Mouse (Mus musculus): ENCODE measurements around the gene Paqr7. TPM values are rescaled to one million over a fixed set of nuclear protein-coding genes. Genes with fewer than 3 reads are reported as not detected.

Paqr7 gene
- polyA plus RNA-seq, 1 experiment from 2014 or later, result 23.3 TPM

GRCm38 (mm10) chr4:134551494-134552316 lies 55.2 kb downstream of the Paqr7 start, which contains the start of gene Selenon:
TSS of gene Selenon (minus strand) at chr4:134552166.
- Histone ChIP-seq H3K4me2 (peak within 1 kb of the TSS; percentile 77), H3K4me3 (peak within 1 kb of the TSS; percentile 80), H3K9me3 (peaks cover 6% of the 10 kb centered on the region), H3K36me3 (peaks cover 38% of the 10 kb centered on the region), H3K9ac (peak within 1 kb of the TSS; percentile 98), H3K27me3 (no peaks in the 10 kb centered on the region), H3K27ac (replicated peaks) (peak within 1 kb of the TSS; percentile 93), H3K4me1 (replicated peaks) (peaks cover 37% of the 10 kb centered on the region)
- ATAC-seq (ENCODE audit: low read depth), result peak; percentile 80
- under 1% methylated on average over 51 of the region's 67 CpGs for WGBS

DNA sequence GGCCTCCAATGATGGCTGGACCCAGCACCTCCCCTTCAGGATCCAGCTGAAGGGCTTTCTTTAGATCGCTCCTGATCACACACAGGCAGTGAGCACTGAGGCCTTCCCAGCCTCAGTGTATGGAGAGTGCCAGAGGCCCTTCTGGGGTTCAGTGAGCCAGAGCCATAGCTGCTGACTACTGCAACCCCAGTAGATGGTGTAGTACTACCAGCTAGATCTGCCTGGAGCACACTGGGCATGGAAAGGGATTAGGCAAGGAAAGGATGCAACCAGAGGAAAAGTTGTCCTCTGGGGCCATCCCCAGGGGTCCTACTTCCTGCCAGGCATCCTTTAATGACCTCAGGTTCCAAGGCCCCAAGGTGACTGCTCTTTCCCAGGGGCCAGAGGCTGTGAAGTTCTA lies 57.1 kb downstream of the Paqr7 start:
- no peak for ATAC-seq (ENCODE audit: low read depth)
- Histone ChIP-seq H3K36me3 (peaks cover 22% of the 10 kb centered on the region), H3K9me3 (peaks cover 6% of the 10 kb centered on the region), H3K4me3 (no peak overlapping the region), H3K4me1 (replicated peaks) (peaks cover 35% of the 10 kb centered on the region), H3K27me3 (no peaks in the 10 kb centered on the region), H3K27ac (replicated peaks) (no peak overlapping the region), H3K4me2 (no peak overlapping the region), H3K9ac (no peak overlapping the region)
- 85% methylated on average over 1 of the region's 1 CpGs for WGBS

DNA sequence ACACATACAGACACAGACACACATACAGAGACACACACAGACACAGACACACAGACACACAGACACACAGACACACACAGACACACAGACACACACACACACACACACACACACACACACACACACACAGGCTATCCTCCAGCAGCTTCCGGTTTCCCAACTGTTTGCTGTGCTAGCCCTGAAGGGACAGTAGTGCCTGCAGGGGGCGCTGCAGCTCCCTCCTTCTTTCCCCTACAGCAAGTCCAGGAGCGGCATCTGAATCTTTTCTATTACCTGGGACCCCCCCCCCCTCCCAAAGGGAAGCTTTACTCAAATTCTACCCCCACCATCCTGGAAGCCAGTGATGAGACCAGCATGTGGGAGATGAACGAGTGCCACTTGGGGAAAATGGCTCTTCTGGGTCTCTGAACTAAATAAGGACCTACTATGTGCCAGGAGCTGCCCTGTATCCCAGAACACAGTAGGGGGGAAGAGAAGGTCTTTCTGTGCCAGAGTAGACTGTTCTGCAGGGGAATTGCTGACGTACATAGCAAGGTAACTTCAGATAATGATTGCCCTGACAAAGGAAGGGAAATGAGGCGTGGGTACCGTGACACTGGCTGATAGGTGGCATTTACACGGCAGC lies 59.6 kb downstream of the Paqr7 start:
- 51% methylated on average over 8 of the region's 8 CpGs for WGBS
- no peaks in the 10 kb centered on the region for H3K27me3 ChIP-seq
- no peak overlapping the region for H3K4me2 ChIP-seq
- H3K36me3 ChIP-seq, result no peaks in the 10 kb centered on the region
- H3K4me3 ChIP-seq, result no peak overlapping the region
- no peaks in the 10 kb centered on the region for H3K9me3 ChIP-seq
- no peak overlapping the region for H3K27ac ChIP-seq (replicated peaks)
- H3K9ac ChIP-seq, result no peak overlapping the region
- H3K4me1 ChIP-seq (replicated peaks), result peaks cover 28% of the 10 kb centered on the region
- no peak for ATAC-seq (ENCODE audit: low read depth)

GRCm38 (mm10) chr4:134557626-134558249 lies 61.2 kb downstream of the Paqr7 start:
- Histone ChIP-seq H3K36me3 (0 out of 2 replicates have a peak, but pooled peaks cover 5% of the 10 kb centered on the region), H3K4me3 (no peak overlapping the region), H3K9me3 (no peaks in the 10 kb centered on the region), H3K27ac (replicated peaks) (peak overlapping the region; percentile 29), H3K9ac (no peak overlapping the region), H3K27me3 (no peaks in the 10 kb centered on the region), H3K4me2 (no peak overlapping the region), H3K4me1 (replicated peaks) (peaks cover 20% of the 10 kb centered on the region)
- ATAC-seq (ENCODE audit: low read depth), result no peak
- 11% methylated on average over 16 of the region's 16 CpGs for WGBS

DNA sequence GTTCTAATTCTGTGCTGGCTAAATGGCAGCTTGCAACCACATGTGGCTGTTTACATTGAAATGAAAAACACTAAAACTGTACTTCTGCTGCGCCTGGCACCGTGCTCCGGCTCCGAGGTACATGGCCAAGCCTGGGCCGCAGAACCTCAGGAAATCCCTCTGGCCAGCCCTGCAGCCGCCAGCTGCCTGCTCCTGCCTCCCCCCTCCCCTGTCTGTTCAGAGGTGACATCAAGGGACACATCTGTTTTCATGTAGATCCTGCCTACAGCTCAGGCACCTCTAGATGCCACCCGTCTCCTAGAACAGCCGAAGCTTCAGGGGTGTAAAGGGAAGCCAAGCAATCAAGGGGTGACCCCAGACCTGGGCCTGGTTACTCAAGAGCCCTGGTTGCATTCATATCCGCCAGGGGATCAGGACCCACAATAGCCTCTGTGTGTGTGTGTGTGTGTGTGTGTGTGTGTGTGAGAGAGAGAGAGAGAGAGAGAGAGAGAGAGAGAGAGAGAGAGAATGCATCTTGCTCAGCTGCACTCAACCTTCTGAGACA lies 62.1 kb downstream of the Paqr7 start:
- H3K9me3 ChIP-seq, result no peaks in the 10 kb centered on the region
- no peak overlapping the region for H3K9ac ChIP-seq
- ATAC-seq (ENCODE audit: low read depth), result no peak
- H3K4me2 ChIP-seq, result no peak overlapping the region
- 56% methylated on average over 9 of the region's 9 CpGs for WGBS
- no peak overlapping the region for H3K4me3 ChIP-seq
- no peaks in the 10 kb centered on the region for H3K27me3 ChIP-seq
- H3K4me1 ChIP-seq (replicated peaks), result peaks cover 20% of the 10 kb centered on the region
- H3K36me3 ChIP-seq, result 0 out of 2 replicates have a peak, but pooled peaks cover 10% of the 10 kb centered on the region
- 0 out of 2 replicates have a peak overlapping the region, but pooled peaks have one; percentile 29 for H3K27ac ChIP-seq (replicated peaks)

DNA sequence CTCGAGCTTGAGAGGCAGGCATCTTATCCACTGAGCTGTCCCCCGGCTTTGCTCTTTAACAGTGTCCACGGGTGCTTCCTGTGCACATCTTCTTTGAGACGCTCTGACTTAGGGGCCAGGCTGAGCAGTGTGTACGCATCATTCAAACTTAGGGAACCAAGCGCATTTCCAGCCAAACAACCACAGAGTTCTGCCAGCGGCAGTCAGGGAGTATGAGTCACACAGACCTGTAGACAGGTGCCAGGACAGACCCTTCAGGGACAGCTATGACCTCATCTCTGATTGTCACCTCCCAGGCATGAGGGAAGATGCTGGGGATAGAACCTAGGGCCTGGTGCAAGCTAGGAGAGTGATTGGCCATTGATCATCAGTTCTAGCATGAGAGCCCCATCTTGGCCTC lies 62.7 kb downstream of the Paqr7 start:
- H3K4me1 ChIP-seq (replicated peaks), result peaks cover 20% of the 10 kb centered on the region
- no peak overlapping the region for H3K9ac ChIP-seq
- no peak for ATAC-seq (ENCODE audit: low read depth)
- H3K4me3 ChIP-seq, result no peak overlapping the region
- WGBS, result 85% methylated on average over 7 of the region's 7 CpGs
- H3K27me3 ChIP-seq, result no peaks in the 10 kb centered on the region
- H3K27ac ChIP-seq (replicated peaks), result no peak overlapping the region
- H3K4me2 ChIP-seq, result no peak overlapping the region
- H3K36me3 ChIP-seq, result 0 out of 2 replicates have a peak, but pooled peaks cover 10% of the 10 kb centered on the region
- no peaks in the 10 kb centered on the region for H3K9me3 ChIP-seq

Small RNAs within 50 kb of the gene (microRNA-seq; reads per million reads assigned to microRNA genes)
- 0.74 reads per million for gene Gm23634

Other genes with a start within 250 kb of the Paqr7 start
- gene Gm30191, start 249.8 kb upstream of the Paqr7 start, polyA plus RNA-seq (2015; fragmentation: Nextera tagmentation; extraction: Ambion mirVana), result not detected in 2 replicates
- gene Grrp1, start 242.6 kb upstream of the Paqr7 start, polyA plus RNA-seq (2015; fragmentation: Nextera tagmentation; extraction: Ambion mirVana), result 10.4 and 11.3 TPM in 2 replicates
- 31.6 and 35.5 TPM in 2 replicates for gene Pdik1l, start 208.8 kb upstream of the Paqr7 start, polyA plus RNA-seq (2015; fragmentation: Nextera tagmentation; extraction: Ambion mirVana)
- 0.88 and 1.6 TPM in 2 replicates for gene Trim63, start 181.6 kb upstream of the Paqr7 start, polyA plus RNA-seq (2015; fragmentation: Nextera tagmentation; extraction: Ambion mirVana)
- gene Slc30a2, start 153.5 kb upstream of the Paqr7 start, polyA plus RNA-seq (2015; fragmentation: Nextera tagmentation; extraction: Ambion mirVana), result 0.15 and 0.22 TPM in 2 replicates
- gene Extl1, start 112.8 kb upstream of the Paqr7 start, polyA plus RNA-seq (2015; fragmentation: Nextera tagmentation; extraction: Ambion mirVana), result 0.66 and 0.73 TPM in 2 replicates
- 7.4 and 8.0 TPM in 2 replicates for gene Pafah2, start 100.4 kb upstream of the Paqr7 start, polyA plus RNA-seq (2015; fragmentation: Nextera tagmentation; extraction: Ambion mirVana)
- gene Stmn1, start 28.4 kb upstream of the Paqr7 start, polyA plus RNA-seq (2015; fragmentation: Nextera tagmentation; extraction: Ambion mirVana), result 6,082 and 6,118 TPM in 2 replicates
- 2.3 TPM in 2 replicates for gene Aunip, start 14.3 kb downstream of the Paqr7 start, polyA plus RNA-seq (2015; fragmentation: Nextera tagmentation; extraction: Ambion mirVana)
- gene Mtfr1l, start 38.7 kb downstream of the Paqr7 start, polyA plus RNA-seq (2015; fragmentation: Nextera tagmentation; extraction: Ambion mirVana), result 165 and 172 TPM in 2 replicates
- gene Selenon, start 55.5 kb downstream of the Paqr7 start, polyA plus RNA-seq (2015; fragmentation: Nextera tagmentation; extraction: Ambion mirVana), result 11.3 and 17.1 TPM in 2 replicates
- gene Man1c1, start 207.6 kb downstream of the Paqr7 start, polyA plus RNA-seq (2015; fragmentation: Nextera tagmentation; extraction: Ambion mirVana), result 5.3 and 5.7 TPM in 2 replicates

Data from neural tube, embryonic 13.5 days (tissue).